Mouse (Mus musculus) embryo, embryonic 10 days (tissue): ENCODE results near the gene Ubl3.
A peak's percentile ranks its signal among the peaks of the same experiment; 100 is the strongest.

ENCODE experiments used
- DNase-seq: peaks from one replicate; pipeline ENCODE4 v3.0.0-alpha.2; 2015; ENCODE audit warnings: low spot score

Ubl3 gene

DNA sequence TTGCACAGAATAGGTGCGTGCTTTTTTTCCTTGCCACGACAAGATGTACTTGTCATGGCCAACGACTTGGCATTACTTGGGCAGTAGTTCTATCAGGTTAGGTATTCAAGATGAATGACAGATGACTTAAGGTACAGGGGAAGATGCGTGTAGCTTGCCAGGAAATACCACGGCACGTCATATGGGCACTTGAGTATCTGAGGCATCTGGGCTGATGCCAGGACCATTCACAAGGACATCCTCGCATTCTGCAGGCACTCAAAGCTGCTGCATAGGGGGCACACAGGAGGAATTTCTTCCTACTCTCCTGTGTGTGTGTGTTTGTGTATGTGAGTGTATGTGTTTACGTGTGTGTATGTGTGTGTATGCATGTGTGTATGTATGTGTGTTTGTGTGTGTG lies 9.6 kb upstream of the Ubl3 start:
- no peak for DNase-seq

DNA sequence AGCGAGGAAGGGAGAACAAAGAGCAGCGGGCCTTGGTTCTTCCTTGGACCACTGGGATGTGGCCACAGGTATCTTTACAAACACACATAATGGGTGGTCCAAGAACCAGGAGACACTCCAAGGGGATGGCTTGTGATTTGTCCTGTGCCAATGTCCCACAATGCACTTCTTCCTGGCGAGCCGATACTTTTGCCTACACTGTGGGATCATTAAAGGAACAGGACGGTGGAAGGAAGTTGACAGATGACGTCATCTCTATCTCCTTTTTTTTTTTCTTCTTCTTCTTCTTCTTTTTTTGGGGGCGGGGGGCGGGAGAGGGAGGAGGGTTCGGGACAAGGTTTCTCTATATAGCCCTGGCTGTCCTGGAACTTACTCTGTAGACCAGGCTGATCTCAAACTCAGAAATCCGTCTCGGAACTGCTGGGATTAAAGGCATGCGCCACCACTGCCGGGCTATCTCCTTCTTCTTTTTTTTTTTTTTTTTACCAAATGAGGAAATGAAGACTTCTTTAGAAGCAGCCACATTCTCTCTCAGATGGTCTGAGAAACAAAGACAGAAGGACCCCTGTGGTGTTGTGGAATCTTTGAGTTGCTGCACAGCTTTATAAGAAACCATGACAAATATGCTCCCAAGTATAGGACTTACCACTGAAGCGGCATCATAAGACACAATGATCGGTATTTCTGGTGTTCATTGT lies 6.8 kb upstream of the Ubl3 start:
- DNase-seq = no peak

DNA sequence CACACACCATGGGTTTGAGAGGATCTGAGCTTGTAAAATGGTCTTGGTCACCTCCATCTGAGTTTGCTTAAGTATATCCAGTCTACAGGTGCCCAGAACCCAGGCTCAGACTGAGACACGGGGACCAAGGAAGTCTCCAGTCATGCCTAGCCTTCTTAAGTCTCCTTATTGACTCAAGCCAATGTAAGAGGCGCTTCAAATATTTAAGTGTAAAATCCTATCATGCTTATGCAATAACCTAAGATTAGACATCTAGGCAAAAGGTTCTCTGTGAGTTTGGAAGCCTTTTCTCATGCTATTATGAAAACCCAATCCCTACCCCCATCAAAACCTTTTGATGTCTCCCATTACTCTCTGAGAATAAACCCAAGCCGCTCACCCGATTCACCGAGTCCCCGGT lies 5.9 kb upstream of the Ubl3 start:
- DNase-seq = no peak

DNA sequence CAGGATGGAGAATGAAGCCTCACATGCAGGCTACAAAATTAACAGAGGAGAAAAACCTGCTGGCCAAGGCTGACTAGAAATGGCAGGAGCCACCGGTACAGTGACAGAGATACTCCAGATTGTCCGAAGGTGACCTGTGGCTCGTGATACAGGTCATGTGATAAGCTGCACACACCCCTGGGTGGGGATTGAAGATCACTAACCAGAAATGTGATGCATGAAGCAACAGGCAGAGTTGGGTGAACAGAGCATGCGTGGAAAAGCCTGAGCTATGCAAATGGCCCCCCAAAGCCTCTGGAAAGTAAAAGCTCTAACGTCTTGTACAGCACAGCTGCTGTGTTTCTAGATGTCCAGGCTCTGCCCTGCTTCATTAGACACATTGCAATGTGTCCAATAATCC lies 3.9 kb upstream of the Ubl3 start:
- DNase-seq = no peak

DNA sequence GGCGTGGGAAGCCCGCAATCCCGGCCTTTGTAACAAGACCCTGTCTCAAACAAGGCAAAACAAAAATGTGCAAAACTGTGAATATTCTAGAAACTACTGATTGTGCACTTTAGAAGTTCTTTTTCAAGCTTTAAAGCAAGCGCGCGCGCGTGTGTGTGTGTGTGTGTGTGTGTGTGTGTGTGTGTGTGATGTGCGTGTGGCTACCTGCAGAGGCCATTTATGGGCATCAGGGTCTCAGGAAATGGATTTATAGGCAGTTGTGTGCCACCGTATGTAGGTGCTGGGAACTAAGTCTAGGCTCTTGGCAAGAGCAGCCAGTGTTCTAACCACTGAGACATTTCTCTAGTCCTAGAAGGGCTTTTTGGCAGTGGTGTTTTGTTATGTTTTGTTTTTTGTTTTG lies 2.6 kb upstream of the Ubl3 start:
- DNase-seq = no peak

DNA sequence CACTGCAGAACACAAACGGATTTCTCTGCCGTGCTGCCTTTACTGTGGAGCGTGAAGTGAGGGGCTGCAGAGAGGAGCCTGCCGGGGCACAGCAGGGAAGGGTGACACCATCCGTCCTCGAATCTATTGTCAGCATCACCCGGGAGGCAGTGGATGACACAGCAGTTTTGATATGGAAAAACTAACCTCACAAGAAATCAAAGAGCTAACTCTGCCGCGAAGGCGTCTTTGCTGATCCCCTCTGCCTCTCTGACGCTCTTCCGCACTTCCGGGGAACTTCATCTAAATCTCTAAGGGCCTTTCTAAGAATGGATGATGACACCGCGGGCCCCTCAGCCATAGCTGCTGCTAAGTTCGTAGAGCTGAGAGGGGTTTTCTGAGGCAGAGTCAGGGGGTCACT lies 2.1 kb upstream of the Ubl3 start:
- no peak for DNase-seq

DNA sequence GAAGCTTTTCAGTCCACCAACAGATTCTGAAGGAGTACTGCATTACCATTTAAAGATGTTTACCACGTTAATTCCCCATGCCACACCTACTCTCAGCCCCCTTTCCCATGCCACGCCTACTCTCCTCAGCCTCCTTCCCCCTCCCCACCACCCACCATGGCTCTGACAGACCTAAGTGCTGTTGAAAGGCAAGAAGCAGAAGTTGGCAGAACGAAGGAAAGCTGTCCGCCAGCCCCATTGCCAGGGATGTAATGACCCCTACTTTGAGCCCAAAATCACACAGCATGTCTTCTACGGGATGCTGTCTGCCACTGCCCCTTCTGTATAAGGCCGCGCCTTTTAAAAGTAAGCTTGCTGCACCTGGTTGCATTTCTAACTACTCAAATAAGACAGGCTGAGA lies 1.7 kb upstream of the Ubl3 start:
- no peak for DNase-seq

DNA sequence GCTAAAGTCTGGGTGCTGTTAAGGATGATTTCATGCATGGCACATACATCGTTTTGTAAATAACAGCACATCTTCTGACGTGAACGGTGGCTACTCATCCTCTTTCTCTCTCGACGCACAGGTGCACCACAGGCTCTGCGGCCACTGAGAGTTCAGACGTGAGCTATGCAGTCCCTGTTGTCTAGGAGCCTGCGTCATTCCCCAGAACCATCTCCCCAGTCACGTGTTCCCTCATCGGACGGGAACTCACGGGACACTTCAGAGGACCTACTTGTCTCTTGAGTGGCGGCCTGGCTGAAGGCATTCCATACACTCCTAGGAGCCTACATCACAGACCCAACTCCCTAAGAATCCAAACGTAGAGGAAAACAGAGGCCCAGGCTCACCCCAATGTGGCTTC lies 1.1 kb upstream of the Ubl3 start:
- DNase-seq = no peak

DNA sequence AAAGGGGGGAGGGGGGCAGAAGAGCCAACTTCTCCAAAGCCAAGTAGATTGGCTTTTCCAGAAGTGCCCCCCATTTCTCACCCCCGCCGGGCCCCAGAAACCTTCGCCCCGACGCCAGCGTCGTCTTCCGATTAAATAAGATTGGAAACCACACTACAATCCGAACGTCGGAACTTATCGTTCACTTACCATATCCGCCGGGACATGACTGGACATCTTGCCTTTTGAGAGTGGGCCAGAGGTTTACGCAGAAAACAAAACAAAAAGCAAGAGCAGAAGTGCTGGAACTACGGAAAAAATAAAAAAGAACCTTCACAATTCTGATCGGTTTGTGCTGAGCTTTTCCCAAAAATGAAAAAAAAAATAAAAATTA lies 839 bp downstream of the Ubl3 start:
- DNase-seq = peak; percentile 51

DNA sequence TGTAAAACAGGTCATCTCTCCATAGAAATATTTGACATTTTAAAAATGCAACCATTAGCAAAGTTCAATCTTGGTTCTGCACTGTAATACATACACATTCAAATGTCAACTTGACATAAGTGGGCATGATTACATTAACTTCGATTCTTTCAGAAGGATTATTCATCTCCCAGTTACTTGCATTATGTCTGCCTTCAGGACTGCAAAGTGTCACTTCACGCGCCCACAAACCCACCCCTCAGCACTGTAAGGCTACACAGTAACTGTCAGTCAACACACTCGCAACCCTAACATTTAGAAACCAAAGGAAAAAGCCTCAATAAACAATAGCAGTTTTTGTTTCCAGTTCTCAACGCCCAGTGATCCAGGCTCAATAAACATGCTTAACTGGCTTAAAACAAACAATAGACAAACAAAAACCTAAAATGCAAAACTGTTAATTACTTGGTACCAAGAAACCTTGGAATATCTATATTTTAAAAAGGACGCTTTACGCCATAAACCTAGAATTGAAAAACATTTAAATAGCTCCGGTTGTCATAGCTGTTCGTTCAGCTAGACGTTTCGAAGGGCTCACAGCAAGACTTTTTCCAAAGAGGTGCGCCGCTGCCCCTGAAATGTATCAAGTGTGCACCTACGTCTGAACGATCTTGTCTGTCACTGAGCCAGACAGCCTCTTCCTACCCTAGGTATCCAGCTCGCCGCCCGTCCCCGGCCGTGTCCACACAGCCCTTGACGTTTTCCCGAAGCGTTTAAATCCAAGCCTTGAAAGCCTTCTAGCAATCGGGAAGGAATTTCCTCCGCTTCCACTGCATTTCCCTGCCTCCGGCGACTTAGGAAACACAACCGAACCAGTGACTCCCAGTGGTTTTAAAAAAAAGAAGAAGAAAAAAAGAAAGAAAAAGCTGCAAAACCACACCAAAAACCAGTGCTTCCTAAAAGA lies 1.5 kb downstream of the Ubl3 start:
- DNase-seq = peak; percentile 66

DNA sequence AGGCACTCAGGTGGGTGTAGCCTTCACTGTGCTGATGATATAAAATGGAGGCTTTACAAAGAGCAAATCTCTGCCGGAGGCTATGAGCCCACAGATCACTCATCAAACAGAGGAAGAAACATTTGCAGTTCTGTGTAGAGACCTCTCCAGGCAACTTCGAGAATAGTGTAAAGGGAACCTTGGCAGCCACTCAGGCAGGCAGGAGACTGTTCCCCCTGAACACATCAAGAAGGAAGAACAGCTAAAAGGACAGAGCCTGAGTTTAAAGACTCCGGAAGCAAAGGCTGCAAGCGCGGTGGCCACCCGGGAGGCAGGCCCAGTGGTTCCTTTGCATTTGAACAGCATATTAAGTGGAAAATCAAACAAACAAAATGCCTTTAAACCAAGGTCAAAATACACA lies 2.2 kb downstream of the Ubl3 start:
- DNase-seq = peak; percentile 27

DNA sequence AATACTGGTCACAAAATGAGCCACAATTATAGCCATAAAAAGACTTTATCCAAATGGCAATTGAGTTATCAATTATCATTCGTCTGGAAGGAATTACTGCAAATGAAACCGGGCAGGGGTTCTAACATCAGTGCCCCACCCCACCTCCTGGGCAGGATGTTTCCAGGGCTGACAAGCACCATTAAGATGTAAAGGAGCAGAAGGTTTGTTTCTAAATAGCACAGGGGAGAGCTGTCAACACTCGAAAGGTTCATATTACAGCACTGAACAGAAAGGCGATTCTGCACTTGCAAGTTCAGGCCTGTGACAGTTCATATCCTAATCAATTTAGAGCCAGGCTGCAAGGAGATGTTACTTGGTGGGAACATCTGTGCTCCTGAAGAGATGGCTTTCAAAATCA lies 3.3 kb downstream of the Ubl3 start:
- peak; percentile 62 for DNase-seq

DNA sequence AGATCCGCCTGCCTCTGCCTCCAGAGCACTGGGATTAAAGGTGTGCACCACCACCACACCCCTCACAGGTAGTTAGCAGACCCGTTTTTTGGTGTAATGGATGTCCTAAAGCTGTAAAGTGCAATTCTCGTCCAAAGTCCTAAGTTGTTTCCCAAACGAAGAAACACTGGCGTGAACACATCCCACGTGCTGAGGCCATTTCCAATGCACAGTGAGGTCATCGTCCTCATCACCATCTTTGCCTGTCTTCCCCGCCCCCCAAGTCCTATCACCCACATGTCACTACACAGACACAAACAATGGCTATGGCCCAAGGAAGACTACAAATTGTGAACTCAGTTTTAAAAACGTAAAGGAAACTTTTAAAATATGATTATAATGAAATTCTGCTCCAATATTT lies 4.0 kb downstream of the Ubl3 start:
- no peak for DNase-seq

DNA sequence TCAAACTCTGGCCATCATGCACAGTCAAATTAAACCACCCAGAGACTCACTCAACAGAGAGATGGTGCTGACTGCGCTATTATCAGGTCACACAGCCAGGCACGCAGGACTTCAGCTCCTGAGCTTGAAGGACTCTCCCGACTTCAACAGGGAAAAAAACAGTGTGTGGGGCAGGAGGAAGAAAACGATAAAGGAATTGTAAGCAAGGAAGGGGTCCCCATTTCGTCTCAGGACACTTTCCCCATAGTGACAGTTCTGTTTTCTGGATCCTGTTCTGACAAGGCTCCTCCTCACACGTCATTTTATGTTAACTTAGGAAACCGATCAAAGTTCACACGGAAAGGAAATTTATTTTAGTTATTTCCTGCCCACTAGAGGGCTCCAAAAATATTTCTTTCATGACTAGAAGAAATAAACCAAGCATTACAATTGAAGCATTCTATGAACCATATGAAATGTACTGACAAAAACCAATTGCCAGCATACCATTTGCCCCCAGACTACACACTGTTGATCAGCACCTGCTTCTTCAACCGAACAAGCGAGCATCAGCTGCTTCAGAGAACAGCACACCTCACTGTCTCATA lies 4.6 kb downstream of the Ubl3 start:
- DNase-seq = no peak

DNA sequence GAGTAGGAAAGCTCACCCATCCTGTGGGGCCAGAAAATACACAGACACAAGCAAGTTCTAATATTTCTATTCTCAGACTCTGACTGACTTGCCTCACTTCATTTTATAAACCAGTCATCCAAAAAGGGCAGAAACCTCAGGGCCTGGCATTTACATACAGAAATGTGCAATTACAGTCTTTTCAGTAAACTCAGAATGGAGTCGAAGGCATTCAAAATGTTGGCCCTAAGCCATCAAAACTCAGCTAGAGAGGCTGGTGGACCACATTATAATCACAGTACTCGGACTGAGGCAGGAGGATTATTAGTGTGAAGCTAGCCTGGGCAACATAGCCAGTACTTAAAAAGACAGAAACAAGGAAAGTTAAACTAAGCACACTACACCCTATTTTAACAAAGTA lies 5.6 kb downstream of the Ubl3 start:
- no peak for DNase-seq

DNA sequence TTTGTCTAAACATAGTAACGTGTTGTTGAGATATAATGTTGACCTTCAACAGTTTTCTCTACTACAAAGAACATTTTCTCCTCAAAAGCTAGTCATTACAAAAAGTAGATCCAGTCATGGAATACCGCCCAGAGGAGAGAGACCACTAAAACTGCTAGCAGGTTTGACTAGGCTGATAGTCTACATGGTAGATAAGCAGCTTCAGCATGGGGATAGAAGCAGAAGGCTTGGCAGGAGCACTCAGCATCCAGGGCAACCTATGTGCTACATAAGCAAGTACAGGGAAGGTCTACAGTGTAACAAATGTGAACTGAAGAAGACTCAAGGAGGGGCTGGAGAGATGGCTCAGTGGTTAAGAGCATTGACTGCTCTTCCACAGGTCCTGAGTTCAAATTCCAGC lies 7.9 kb downstream of the Ubl3 start:
- DNase-seq = no peak

DNA sequence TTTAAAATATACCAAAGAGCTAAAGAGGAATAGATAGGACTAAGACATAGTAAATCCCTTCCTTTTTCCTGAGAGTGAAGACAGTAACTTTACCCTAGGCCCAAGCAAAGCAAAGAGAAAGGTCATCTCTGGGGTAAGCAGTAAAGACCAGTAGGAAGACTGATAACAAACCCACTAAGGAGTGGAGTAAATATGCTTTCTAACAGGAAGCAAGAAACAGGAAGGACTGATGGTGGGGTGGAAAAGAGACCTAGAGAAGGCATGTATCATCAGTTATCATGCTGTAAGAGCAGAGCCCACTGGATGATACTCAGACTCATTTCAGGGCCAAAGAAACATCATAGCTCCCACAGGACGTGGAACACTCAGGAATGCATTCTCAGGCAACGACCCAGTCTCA lies 10.4 kb downstream of the Ubl3 start:
- DNase-seq = no peak

DNA sequence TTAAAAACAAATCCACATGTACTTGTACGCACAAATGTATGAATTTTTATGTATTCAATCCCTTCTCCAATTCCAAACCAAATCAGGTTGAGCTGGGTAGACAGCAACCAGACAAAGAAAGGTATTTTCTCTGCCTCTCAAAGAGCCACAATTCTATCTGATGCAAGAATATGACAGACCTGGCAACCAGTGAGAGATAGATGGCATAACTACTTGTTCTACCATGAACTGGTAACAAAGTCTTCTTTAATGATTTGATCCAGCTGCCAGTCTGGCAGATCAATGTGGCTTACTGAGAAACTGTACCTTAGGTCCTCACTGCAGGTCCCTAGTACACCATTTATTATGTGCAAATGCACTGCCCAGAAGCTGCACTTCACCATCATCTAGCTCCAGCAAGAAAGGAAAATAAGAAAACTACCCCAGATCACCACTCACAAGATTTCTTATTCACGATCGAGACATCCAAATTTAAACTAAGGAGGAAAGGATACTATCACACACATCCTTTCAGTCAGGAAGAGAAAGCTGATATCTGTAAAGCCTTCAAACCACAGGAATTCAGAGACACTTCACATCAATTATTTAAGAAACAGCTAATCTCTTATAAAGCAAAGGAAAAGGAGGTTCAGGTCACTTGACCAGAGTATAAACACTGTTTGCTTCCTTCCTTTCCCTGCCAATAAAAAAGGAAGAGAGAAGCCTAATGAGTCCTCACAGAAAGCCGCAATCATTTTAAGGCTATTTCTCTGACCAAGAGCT lies 16.7 kb downstream of the Ubl3 start:
- no peak for DNase-seq

DNA sequence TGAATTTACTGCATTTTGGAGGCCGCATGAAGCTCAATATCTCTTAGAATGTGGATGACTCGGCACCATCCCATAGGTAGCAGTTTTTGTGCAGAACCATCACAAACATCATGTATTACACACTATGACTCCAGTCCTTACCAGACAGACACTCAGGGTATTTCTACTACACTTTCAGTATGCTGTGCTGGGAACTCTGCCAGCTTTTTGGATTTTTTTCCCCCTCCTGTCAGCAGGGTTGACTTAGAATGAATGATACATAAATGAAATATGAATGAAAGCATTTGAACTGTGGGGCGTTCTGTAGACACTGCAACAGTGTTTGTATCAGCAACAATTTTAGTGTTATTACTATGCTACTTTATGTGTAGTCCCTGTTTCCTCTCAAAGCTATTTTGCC lies 17.9 kb downstream of the Ubl3 start:
- DNase-seq = no peak

DNA sequence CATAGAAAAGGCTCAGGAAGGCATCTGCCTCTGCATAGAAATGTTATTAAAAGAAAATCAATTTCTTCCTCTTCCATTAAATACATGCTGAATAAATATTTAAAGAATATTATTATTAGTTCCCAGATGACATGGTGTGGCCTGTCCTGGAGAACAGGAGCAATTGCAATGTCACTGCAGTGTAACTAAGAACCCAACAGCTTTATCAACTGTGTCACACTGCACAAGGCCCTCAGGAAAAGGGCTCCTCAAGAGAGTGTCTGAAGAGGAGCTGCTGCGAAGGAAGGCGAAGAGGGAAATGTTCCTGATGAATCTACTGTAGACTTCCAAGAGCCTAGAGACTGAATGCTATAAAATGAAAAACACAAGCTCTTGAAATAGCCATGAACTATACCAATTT lies 18.7 kb downstream of the Ubl3 start:
- no peak for DNase-seq

DNA sequence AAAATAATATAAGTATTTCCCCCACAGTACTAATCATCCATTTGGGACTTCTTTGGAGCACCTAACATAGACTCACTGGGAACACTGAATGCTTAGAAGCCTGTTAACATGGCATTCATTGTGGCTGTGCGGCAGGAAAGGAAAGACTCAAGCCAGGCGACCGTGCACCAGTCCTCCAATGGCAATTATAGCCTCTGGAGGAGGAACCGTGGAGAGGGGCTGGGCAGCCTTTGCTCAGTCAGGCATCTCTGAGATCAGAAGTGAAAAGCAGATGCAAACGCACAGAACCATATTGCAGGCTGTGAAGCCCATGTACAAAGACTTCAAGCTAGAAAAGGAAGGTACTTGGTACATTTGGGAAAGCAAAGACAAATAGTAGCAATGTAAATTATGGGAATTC lies 20.4 kb downstream of the Ubl3 start:
- DNase-seq = peak; percentile 32

DNA sequence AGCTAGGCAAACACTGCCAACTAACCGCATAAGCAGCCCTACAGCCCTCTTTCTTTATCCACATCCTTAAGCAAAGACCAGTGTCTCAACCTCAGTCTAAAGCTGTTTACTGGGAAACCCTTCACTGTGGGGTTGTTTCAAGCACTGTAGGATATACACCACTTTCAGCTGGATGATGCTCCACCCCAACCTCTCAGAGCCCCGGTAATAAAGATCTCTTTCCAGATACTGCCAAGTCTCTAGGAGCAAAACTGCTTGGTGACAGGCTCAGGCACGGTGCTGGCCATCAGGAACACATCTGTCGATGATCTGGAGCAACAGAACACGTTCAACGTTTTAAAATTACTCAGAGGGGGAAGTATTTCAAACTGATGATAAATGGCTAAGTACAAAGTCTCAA lies 25.0 kb downstream of the Ubl3 start:
- DNase-seq = no peak

DNA sequence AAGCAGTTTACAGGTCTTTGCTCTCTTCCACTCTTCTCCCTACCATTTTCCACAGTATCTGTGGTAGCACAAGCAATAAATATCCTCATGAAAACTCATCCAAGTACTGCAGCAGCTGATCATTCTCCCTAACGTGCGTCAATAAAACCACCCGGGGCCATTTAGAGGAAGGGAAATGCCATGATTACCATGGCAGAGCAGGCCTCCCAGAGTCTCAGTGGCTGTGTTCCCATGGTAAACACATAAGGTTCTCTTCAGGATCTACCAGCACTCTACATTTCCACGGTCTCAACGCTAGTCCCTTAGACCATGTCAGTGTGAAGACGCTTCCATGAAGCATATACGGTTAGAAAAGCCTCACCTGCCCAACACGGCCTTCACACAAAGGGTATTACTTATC lies 26.0 kb downstream of the Ubl3 start:
- DNase-seq = no peak
